Mouse (Mus musculus) inflammation-experienced regulatory T-cells, adult 6 months (primary cell): Measurements from ENCODE around the gene Rpl3l. TPM values are rescaled to one million over a fixed set of nuclear protein-coding genes. Genes with fewer than 3 reads are reported as not detected.
"Not testable (repeated sequence)": the region's sequence is repeated elsewhere in the genome, so short reads cannot be mapped to it uniquely, and the experiment has no call there.

ENCODE experiments used
- ATAC-seq: one replicate; pipeline ENCODE4 v1.8.0; 2017
- polyA plus RNA-seq, 3 experiments: library from polyadenylated mRNA; unstranded; fragments of 100-300 nt; shearing (Covaris generic); gene quantifications; one replicate each; pipeline ENCODE4 v1.2.1; 2017

The Rpl3l gene
- polyA plus RNA-seq, 3 experiments from 2014 or later, result not detected

DNA sequence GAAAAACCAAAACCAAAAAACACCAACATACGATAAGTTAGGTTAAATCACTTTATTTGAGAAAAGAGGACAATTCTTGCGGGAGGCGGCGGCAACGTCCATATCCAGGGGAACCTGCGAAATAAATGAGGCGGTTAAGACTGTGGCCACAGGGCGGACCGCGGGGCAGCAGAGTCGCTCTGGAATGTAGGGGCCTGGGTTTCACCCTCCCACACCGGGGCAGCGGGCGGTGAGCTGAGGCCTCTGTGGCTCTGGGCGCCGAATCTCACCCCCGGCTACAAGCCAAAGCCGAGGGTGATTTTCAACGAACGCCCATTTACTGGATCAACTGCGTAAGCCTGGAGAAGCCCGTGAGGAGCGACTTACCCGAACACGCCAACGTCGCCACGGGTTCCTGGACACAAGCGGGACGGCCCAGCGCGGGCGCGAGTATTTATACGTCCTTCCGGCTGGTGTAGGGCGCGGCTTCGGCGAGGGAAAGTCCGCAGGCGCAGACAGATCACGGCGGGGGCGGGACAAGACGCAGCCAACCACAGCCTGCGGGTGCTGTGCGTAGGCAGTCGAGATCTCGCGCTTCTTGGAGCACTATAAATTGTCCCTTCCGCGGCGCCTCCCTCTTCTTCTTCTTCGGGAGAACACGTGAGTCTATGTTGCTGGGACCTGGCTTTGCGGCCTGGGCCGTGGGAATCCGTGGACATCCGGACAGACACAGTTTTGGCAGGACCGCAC, 8.0 kb upstream of the Rpl3l start:
- ATAC-seq, result peak; percentile 84

DNA sequence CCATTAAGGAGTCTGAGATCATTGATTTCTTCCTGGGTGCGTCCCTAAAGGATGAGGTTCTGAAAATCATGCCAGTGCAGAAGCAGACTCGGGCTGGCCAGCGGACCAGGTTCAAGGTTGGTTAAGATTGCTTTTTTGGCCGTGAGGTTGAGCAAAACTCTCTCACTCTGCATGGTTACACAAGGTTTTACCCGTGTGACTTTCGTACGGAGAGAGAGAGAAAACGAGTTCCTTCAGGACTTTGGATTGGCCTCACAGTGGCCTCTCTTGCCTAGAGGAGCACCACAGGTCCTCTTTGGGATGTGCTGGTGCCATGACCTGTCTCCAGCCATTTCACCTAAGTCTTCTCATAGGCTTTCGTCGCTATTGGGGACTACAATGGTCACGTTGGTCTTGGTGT, 7.0 kb upstream of the Rpl3l start:
- not testable (repeated sequence) for ATAC-seq

DNA sequence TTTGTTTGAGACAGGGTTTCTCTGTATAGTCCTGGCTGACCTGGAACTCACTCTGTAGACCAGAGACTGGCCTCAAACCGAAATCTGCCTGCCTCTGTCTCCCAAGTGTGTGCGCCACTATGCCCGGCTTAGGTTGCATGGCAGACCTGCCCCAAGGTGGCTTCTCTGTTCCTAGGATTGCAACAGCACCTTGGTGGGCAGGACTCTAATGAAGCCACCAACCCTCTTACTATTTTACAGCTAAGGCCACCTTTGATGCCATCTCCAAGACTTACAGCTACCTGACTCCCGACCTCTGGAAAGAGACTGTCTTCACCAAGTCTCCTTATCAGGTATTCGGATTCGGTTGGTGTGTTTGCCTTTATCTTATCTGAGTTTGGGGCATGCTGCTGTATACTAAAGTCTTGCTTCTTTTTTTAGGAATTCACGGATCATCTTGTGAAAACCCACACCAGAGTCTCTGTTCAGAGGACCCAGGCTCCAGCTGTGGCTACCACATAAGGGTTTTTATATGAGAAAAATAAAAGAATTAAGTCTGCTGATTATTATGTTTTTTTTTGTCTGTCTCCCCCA, 6.2 kb upstream of the Rpl3l start:
- not testable (repeated sequence) for ATAC-seq

DNA sequence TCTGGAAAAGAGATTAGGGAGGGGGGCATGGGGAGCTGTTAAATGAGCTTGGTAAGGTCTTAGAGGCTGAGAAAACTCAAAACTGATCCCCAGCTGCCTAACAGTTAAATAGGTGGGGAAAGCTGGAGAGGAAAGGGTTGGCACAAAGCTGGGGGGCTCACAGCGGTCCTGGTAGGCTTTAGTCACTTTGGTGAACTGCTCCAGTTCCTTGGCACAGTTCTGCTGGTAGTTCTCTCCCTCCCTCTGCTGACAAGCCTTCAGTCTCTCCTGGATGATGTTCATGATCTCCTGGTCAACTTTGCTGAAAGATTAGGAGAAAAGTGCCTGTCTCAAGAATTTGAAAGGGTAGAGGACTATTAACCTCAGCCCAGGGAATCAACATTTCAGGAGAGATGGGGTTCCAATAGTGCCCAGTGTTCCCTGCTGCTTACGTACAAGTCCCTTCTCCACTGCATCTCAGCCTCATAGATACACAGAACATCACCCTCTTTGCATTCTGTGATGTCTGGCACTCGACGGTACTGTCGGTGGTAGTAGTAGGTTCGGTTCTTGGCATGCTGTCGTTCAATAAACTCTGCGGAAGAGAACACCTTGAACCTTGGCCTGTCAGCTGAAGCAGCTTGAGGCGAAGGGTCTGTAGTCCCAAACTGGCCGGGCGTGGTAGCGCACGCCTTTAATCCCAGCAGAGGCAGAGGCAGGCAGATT, 5.2 kb upstream of the Rpl3l start:
- no peak for ATAC-seq

DNA sequence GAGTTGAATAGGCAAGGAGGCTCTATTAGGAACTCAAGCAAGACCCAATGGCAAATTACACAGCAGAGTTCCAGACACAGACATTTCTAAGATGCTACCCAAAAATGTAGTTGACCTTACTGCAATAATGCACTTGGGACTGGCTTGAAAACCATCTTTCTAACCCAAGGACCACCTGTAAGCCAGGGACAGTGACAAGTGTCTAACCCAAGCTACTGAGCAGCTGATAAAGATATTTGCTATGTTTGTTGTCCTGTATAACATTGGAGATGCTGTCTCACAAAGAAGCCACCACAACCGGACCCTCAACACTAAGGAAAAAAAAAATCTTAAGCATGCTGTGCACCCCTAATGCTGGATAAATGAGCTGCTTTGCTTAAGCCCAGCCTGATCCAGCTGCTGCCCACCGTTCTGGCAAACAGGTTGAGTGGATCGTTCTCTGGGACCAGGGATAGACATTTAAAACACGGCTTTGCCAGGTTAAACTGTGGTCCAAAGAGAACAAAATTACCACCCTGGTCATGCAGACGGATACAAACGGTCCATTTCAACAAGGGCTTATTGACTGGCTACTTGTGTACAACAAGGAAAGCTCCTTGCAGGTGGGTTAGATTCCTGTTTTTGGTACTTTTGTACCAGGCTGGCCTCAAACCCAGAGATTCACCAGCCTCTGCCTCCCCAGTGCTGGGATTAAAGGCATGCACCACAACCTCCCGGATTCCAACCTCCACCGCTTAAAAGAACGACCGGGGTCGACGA, 4.3 kb upstream of the Rpl3l start:
- no peak for ATAC-seq

DNA sequence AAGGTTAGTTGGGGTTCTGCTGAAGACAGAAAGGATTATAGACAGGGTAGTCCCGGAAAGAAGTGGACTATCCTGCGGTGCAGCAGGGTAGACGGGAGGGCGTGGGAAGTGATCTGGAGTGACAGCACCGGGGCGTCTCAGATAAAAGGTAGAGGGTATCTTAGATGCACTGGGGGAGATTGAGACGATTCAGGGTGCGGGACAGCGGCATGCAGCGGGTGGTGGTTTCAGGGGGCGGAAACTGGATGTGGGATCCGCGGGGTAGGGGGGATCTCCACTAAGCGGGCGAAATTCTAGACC, 3.8 kb upstream of the Rpl3l start:
- ATAC-seq, result peak; percentile 8

DNA sequence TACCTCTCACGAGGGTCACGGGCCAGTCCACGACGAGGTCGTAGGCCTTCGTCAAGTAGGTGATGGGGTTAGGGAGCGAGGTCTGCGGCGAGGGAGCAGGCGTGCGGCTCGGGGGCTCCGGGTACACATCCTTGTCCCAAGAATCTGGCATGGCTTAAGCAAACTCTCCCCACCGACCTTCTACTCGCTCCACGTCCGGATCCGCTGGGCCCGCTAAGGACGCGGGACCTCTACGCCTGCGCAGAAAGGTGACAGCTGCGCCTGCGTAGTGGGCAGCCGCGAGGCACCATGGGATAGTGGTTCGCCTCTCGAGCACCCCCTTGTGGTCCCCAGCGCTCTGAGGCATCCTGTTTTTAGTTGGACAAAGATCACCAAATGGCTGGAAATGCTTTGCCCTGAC, 3.4 kb upstream of the Rpl3l start, which contains the start of gene Ndufb10:
TSS of gene Ndufb10 (minus strand) at position 295 of the 400 bp plus-strand sequence.
- ATAC-seq, result peak; percentile 44

DNA sequence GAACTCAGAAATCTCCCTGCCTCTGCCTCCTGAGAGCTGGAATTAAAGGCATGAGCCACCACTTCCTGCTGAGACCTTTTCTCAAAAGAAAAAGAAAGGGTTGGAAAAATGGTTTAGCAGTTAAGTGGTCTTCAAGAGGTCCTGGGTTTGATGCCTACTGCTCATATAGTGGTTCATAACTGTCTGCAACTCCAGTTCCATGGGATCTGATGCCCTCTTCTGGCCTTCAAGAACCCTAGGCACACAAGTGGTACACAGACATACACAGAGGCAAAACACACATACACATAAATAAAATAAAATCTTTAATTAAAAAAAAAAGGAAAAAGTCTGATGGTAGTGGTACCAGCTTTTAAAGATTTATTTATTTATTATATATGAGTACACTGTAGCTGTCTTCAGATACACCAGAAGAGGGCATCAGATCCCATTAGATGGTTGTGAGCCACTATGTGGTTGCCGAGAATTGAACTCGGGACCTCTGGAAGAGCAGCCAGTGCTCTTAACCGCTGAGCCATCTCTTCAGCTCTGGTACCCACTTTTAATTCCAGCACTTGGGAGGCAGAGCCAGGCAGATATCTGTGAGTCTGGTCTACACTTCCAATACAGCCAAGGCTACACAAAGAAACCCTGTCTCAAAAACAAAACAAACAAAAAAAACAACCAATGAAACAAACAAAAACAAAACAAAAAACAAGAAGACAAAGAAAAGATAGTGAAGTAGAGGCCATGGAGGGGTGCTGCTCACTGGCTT, 1.8 kb upstream of the Rpl3l start:
- ATAC-seq, result no peak

DNA sequence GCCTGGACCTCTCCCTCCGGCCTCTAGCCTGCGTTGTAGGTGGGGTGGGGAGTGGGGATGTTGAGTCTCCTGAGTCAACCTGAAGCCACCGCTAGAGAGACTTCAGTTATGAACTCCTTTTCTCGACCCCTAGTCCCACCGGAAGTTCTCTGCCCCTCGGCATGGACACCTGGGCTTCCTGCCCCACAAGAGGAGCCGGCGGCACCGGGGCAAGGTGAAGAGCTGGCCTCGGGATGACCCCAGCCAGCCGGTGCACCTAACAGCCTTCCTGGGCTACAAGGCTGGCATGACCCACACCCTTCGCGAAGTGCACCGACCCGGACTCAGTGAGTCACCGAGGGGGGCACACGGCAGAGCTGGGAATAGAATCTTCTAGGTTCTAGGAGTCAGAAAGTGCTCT, 564 bp downstream of the Rpl3l start:
- ATAC-seq, result no peak

DNA sequence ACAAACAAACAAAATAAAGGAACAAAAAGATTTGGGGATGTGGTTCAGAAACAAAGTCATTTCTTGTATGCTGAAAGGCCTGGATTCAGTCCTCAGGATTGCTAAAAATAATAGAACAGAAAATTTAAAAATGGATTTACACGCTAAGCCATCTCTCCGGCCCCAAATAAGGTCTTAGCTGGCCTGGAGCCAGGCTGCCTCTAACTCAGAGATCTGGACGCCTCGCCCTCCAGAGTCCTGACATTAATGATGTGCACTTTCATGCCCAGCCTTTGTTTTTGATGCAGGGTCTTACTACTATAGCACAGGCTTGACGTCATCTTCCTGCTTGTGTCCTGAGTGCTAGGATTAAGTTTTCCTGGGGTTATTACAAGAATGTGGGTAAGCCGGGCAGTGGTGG, 1.4 kb downstream of the Rpl3l start:
- no peak for ATAC-seq

DNA sequence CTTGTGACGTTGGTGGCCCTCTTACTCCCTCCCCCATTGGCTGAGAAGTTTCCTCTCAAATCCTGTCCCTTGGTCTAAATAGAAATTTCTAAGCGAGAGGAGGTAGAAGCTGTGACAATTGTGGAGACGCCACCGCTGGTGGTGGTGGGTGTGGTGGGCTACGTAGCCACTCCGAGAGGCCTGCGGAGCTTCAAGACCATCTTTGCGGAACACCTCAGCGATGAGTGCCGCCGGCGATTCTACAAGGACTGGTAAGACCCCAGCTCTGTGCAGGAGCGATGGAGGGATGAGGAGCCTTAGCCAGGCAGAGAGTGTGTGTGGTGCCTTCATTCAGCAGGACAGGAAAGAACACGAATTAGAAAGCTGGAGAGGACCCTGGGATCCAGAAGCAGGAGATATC, 3.2 kb downstream of the Rpl3l start:
- no peak for ATAC-seq

DNA sequence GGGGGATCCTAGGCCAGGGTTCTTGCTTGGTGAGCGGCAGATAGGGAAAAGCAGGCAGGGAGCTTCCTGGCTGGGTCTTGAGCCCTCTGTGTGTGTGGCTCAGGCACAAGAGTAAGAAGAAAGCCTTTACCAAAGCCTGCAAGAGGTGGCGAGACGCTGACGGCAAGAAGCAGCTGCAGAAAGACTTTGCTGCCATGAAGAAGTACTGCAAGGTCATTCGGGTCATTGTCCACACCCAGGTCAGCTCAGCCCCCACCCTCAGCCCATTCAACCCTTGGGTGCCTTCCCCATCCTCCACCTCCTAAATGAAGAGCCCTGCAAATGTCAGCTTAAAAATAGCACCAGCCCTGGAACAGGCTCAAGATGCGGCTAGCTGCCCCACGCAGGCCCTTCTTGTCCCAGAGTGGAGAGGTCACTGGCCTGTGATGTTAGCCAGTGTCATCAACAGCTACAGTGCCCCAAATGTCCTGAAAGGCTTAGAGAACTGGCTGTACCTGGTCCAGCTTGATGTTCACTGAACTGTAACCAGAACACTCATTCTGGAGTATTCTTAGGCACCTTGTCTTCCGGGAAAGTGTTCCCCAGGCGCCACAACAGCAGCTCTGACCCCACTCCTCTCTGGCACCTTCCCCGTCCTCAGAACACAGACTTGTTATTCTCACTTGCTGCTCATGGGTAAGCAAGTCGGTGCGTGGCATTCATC, 4.8 kb downstream of the Rpl3l start:
- ATAC-seq, result no peak

DNA sequence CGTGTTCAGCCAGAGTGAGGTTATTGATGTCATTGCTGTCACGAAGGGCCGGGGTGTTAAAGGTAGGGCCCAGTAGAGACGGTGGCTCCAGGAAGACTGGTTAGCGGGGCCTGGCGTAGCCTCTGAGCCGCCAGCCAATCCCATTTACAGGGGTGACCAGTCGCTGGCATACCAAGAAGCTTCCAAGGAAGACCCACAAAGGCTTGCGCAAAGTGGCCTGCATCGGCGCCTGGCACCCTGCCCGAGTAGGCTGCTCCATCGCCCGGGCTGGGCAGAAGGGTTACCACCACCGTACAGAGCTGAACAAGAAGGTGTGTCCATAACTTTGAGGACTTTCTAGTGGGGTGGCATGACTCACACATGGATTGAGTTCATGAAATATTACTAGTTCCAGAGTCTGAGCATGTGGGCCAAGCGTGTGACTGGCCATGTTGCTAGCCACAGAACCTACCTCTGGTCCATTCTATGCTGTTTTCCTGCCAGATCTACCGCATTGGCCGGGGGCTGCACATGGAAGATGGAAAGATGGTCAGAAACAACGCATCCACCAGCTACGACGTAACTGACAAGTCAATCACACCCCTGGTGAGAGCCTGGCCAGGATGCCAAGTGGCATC, 5.9 kb downstream of the Rpl3l start:
- no peak for ATAC-seq

DNA sequence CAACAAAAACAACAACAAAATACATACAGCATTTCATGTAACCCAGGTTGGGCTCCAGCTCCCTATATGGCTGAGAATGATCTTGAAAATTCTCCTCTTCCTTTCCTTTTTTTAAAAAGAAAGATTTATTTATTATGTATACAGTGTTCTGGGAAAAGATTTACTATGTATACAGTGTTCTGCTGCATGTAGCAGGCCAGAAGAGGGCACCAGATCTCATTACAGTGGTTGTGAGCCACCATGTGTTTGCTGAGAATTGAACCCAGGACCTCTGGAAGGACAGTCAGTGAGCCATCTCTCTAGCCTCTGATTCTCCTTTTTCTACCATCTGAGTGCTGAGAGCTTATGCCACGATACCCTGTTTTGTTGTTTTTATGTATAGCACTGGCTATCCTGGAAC, 6.9 kb downstream of the Rpl3l start:
- no peak for ATAC-seq

DNA sequence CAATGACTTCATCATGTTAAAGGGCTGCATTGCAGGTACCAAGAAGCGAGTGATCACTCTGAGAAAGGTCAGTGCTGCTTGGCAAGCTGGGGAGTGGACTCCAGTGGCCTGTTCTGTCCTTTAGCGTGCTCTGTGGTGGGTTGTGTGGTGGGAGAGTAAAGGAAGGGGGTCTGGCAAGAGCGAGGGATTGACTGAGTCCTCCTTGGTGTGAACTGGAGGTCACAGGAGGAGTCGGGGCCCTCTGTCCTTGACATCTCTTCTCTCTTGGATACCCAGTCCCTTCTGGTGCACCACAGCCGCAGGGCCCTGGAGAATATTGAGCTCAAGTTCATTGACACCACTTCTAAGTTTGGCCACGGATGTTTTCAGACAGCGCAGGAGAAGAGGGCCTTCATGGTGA, 7.8 kb downstream of the Rpl3l start:
- no peak for ATAC-seq

DNA sequence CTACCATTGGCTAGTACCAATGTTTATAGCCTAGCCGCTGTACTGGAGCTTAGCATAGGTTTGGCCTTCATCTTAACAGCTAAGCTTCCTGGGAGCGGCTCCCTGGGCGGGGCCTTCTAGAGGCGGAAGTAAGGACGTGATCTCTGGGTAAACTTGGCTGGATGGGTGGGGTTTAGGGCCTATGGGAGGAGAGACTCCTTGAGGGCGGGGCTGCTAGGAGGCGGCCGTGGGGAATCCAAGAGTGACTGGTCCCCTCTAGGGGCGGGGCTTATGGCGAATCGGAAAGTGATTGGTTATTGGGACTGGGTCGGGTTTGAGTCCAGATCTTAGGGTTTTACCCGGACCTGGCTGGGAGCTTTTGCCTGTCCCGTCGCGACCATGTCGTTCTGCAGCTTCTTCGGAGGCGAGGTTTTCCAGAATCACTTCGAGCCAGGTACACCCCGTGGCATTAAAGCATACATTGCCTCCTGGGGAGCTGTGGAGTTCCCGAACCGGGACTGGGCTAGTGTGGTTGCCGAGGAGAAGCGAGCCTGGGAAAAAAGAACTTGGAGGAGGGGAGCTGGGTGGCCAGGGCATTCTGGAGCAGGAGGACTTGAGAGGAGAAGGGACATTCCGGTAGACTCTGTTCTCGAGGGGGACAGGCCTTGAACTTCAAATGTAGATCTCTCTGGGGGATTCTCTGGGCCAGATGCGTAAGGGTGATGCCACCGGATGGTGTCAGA, 8.9 kb downstream of the Rpl3l start, which contains the start of gene Msrb1:
TSS of gene Msrb1 (plus strand) at position 313 of the 722 bp plus-strand sequence.
- peak; percentile 100 for ATAC-seq

DNA sequence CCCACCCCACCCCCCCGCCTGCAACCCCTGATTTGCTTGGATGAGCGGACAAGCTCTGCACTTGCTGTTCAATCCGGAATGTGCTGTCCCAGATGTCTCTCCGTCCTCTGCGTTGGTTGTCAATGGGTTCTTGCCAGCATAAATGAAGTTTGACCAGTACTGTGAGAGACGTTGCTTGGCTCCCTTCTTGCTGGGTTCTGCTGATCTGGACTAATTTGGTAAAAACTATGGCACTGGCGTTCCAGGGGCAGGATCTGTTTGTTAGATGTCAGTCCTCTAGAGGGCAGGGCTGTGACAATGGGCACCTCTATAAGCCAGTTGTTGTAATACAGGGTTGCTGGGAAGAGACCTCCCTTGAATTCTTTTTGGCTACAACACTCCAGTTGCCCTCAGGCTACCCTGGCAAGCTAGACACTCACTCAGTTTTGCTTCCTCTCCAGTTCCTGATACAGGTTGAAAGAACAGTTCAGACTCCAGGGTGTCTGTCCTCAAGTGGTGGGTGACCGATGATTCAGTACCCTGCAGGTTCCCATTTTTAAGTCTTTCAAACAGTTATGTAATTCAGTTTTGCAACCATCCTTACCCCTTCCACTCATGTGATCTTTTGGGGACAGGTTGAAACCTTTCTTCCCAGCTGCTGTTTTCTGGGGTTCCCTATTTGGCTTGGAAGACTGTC, 9.7 kb downstream of the Rpl3l start:
- ATAC-seq, result no peak

DNA sequence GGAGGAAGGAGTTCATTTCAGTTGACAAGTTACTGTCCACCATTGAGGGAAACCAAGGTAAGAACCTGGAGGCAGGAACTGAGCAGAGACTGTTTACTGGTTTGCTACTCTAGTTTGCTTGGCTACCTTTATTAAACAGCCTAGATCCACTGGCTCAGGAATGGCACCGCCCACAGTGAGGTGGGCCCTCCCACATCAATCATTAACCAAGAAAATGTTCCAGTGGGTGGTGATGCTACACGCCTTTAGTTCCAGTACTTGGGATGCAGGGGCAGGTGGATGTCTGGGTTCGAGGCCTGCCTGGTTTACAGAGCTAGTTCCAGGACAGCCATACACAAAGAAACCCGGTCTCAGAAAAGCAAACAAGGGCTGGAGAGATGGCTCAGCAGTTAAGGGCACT, 10.6 kb downstream of the Rpl3l start:
- no peak for ATAC-seq

DNA sequence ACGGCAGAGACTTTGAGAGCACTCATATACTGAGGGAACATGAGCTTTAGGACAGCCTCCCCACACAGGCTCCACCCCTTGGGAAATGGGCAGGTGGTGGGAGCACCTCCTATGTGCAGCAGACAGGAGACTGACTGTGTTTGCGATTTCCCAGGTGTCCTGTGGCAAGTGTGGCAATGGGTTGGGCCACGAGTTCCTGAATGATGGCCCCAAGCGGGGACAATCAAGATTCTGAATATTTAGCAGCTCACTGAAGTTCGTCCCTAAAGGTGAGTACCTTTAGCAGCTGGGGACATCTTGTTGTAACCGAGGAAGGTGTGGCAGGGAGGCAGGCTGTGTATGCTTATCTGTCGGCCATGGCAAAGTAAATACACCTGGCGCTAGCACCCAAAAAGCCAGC, 12.3 kb downstream of the Rpl3l start:
- ATAC-seq, result no peak

DNA sequence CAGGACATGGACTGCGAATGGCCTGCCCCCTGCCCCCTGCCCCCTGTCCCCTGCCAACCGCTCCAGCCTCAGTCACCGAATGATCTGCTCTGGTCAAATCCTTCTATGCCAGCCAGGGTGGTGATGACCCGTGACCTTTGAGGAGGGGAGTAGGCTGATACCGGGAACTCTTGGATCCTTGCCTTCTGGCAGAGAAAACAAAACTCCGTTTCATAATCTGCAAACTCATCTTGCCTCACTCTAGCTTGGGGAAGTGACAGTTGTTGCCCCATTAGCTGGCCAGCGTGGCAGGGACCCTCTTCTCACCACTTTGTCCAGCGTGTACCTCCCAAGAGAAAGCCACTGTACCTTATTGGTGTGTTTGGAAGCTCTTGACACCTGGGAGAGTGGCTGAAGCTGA, 14.7 kb downstream of the Rpl3l start:
- ATAC-seq, result no peak
